Mouse (Mus musculus) left cerebral cortex, adult 8-10 months (tissue): ENCODE measurements around the gene C130026I21Rik. TPM values are rescaled to one million over a fixed set of nuclear protein-coding genes. Genes with fewer than 3 reads are reported as not detected.
A peak's percentile ranks its signal among the peaks of the same experiment; 100 is the strongest.
"Not testable (repeated sequence)": the region's sequence is repeated elsewhere in the genome, so short reads cannot be mapped to it uniquely, and the experiment has no call there.

Experiments
- DNase-seq, 2 experiments: peaks; one replicate each; pipeline ENCODE4 v3.0.0; 2022; ENCODE audit warnings: low spot score in 2 of 2
- total RNA-seq, 4 experiments: library from RNA; stranded (reverse); gene quantifications; 2 replicates each; pipeline ENCODE4 v1.2.4; 2022

Gene C130026I21Rik
- total RNA-seq, 4 experiments from 2014 or later: 0.32 to 1.3 (median 0.83) TPM

DNA sequence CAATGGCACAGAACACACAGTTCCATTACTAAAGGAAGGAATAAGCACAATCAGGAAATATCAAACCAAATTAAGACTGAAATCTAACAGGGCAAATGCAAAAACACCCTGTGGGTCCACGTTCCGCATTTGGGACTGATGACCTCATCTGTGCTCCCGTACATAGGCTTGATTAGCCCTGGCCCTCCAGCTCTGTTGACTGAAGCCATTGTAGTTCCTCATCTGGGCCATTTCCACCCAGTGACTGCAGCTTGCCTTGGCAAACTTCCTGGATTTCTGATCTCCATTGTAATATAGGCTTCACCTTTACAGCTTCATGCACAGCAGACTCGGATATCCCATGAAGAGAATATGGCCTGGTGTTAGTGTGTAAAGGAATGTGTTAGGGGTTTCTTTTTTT, 148.5 kb downstream of the C130026I21Rik start:
- DNase-seq: not testable (repeated sequence)

DNA sequence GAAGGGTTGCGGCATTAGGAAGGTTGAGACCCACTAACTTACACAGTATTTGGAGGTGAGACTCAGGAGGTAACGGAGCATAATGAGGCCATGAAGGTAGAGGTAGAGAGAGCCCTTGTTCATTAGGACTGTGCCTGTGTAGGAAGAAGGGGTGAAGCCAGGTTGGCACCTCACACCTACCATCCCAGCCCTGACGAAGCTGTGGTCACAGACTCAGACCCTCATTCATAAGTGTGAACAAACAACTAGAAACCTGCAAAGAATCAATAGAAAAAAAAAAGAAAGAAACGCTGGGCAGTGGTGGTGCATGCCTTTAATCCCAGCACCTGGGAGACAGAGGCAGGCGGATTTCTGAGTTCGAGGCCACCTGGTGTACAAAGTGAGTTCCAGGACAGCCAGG, 152.0 kb downstream of the C130026I21Rik start:
- DNase-seq: not testable (repeated sequence)

GRCm38 (mm10) chr1:85117537-85117936, 152.8 kb downstream of the C130026I21Rik start:
- not testable (repeated sequence) for DNase-seq

- DNase-seq: peak in 1 of 2 experiments; percentile 71
Measured at GRCm38 (mm10) chr1:85114666-85115402, 155.5 kb downstream of the C130026I21Rik start.

- not testable (repeated sequence) for DNase-seq
Measured at GRCm38 (mm10) chr1:85114078-85114477, 156.3 kb downstream of the C130026I21Rik start.

GRCm38 (mm10) chr1:85112889-85113288, 157.5 kb downstream of the C130026I21Rik start:
- DNase-seq: not testable (repeated sequence)

- DNase-seq: not testable (repeated sequence)
Measured at GRCm38 (mm10) chr1:85112266-85112665, 158.1 kb downstream of the C130026I21Rik start.

DNA sequence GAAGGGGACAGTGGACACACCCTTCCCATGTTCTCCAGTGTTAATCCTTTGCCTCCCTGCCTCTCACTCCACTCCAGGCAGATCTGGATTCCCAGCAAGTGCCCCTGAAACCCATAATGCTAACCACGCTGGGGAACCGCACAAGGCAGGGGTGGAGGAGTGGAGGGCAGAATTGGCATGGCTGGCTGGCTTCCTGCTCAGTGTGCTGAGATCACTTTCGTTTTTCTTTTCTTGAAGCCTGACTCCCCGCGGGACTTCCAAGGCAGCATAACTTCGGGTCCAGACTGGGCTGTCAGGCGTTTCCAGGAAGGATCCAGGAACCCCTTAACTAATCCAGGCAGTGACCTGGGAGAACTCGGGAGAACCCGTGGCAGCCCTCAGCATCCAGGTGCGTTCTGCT, 158.8 kb downstream of the C130026I21Rik start:
- DNase-seq: not testable (repeated sequence)

GRCm38 (mm10) chr1:85110876-85111275, 159.5 kb downstream of the C130026I21Rik start:
- DNase-seq: not testable (repeated sequence)

DNA sequence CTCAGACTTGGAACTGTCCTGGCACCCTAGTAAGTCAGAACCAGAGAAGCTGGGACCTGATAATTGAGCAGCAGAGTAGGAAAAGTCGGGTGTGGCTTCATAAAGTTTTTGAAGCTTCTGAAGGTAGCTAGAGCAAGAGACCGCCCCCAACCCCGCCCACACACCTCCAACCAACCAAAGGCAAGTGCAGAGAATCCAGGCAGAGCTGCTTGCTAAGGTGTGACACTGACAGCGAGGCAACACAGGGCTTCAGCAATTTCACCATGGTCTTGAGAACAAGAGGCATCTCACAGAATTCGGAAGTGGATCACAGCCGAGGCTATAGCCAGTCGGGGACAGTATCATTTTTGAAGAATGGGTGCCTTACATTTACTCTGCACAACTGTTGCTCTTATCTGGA, 160.6 kb downstream of the C130026I21Rik start, which contains the start of gene A530032D15Rik:
TSS of gene A530032D15Rik (minus strand) at position 101 of the 400 bp plus-strand sequence.
- not testable (repeated sequence) for DNase-seq

- DNase-seq: not testable (repeated sequence)
Measured at GRCm38 (mm10) chr1:85106013-85106412, 164.4 kb downstream of the C130026I21Rik start.

- not testable (repeated sequence) for DNase-seq
Measured at GRCm38 (mm10) chr1:85105336-85105735, 165.0 kb downstream of the C130026I21Rik start.

- not testable (repeated sequence) for DNase-seq
Measured at GRCm38 (mm10) chr1:85101754-85102153, 168.6 kb downstream of the C130026I21Rik start.

- DNase-seq: not testable (repeated sequence)
Measured at GRCm38 (mm10) chr1:85099864-85100263, 170.5 kb downstream of the C130026I21Rik start, which contains the start of gene Gm10553. Gm10553 (plus strand) TSS chr1:85100164.

GRCm38 (mm10) chr1:85099081-85099480, 171.3 kb downstream of the C130026I21Rik start:
- DNase-seq: not testable (repeated sequence)

DNA sequence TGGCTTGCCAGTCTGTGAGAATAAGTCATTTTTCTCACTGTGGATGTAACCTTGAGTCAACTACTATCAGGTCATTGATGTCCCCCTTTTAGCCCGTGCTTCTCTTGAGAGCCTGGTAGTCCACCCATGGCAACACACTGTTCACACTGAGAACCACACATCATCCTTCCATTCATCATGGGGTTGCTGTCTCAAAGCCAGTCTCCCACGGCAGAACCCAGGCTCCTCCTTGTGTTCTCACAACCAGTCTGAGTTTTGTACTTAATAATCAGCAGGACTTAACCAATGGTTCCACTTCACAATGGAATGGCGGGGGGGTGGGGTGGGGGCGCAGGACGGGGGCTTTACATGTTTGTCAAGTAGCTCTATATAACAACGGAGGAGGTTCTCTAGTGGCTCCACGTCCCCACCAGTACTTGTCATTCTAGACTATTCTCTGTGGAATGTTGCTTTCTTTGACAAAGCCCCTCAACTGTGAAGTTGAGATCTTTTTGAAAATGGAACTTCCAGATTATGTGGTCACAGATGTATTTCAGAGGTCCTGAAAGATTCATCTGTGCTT, 177.3 kb downstream of the C130026I21Rik start:
- DNase-seq: not testable (repeated sequence)

DNA sequence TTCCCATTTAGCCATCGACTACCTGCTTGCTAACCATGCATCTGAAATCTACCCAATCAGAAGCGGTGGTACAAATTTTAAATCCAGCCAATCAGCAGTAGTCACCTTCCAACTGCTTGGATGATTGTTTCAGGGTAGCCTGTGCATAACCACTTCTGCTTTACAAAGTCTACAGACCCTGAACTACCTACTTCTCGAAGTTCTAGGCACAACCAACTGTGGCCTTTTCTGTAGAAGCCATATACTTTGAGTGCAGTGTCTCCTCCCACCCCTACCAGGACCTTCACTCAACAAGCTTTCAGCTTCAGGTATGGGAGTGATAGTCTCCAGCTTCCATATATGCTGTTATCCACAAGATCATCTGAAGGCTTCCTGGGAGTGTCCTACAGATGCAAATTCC, 178.2 kb downstream of the C130026I21Rik start:
- DNase-seq: not testable (repeated sequence)

DNA sequence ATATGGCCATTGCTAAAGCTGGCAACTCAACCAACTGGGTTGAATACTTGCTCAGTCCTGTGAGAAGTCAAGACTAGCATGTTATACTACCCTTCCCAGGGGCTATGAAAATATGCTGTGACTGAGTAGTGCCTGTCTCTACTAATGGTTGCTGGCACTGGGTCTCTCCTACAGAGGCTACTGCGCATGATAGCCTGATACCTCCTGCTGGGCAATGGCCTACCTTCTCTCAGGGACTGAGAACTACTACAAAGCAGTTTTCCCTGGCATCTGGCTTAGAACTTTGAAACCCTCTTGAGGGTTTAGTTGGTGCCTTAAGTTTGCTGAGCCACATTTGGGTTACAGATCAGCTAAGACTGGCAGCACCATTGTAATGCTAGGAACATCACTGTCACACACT, 184.2 kb downstream of the C130026I21Rik start:
- not testable (repeated sequence) for DNase-seq

- not testable (repeated sequence) for DNase-seq
Measured at GRCm38 (mm10) chr1:85084803-85085202, 185.6 kb downstream of the C130026I21Rik start.

DNA sequence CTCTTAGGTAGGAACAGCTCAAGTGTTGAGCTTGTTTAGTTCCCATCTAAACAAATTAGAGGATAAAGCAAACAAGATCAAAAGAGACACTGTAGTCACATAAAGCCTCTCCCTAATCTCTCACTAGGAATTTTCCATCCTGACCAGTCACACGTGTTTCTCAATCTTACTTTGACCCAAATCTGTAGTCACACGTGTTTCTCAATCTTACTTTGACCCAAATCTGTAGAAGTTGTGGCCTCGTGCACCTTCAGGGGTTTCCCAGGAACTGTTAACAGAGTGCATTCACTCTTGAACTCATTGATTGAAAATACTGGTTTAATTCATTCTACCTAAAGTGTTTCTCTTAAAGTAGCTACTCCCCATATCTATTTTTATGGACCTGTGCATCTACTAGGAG, 197.3 kb downstream of the C130026I21Rik start:
- DNase-seq: not testable (repeated sequence)

DNA sequence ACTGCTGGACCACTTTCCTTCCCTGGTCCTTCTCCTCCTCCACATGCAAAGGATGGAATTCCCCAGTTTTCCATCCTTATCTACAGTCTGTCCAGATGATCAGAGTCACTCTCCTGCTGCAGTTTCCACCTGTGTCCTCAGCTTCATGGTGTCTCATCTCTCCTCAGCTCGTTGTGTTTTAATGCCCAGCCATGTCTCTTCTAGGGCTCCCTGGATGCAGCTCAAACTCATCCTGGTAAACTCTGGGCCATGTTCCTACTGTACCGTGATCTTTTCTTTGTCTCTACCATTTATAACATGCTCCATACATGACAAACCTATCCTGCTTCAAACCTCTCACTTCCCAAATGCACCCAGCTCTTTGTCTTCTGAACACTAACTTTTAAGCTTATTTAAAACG, 198.7 kb downstream of the C130026I21Rik start:
- DNase-seq: not testable (repeated sequence)

DNA sequence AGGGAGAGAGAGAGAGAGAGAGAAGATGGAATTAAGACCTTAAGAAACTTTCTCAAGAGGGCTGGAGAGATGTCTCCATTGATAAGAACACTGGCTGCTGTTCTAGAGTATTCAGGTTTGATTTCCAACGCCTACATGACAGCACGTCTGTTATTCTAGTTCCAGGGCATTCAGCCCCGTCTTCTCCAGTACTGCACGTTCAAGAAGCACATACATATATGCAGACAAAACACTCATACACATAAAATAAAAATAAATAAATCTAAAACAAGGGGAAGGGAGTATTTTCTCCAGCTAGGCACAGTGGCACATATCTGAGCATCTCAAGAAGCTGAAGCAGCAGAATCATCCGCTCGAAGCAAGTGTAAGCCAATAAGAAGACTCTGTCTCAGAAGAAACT, 234.6 kb downstream of the C130026I21Rik start:
- not testable (repeated sequence) for DNase-seq
